Mouse (Mus musculus) spleen, embryonic (tissue): ENCODE results near the gene 4632433K11Rik.

ENCODE experiments used
- CTCF ChIA-PET: fragments of 350-600 bp; sonication (Branson Sonifier 250); formaldehyde crosslinking; loops from one replicate; lab custom pipeline; 2022; lab: Charles Lee

Gene 4632433K11Rik

DNA sequence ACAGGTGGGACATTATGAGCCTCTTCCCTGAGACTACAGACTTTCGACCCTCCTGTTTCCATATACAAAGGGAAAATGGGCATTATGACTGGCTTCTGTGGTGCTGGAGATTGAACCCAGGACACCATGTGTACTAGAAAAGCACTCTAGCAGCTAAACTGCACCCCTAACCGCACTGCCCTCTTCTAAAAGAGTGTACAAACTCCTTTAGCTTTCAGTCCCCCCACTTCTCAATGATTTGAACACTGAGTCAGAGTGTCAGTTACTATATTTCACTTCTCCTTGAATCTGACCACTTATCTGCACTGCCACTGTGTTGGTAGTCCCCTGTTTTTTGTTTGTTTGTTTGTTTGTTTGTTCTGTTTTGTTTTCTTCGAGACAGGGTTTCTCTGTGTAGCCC is at the start of gene 4632433K11Rik:
TSS of gene 4632433K11Rik (plus strand) at position 301 of the 400 bp plus-strand sequence.
- CTCF ChIA-PET: interaction anchor here (0.5 kb wide), 1 partner anchor 48 kb away, joined by 7 read pairs; no protein-coding TSS in a partner anchor

DNA sequence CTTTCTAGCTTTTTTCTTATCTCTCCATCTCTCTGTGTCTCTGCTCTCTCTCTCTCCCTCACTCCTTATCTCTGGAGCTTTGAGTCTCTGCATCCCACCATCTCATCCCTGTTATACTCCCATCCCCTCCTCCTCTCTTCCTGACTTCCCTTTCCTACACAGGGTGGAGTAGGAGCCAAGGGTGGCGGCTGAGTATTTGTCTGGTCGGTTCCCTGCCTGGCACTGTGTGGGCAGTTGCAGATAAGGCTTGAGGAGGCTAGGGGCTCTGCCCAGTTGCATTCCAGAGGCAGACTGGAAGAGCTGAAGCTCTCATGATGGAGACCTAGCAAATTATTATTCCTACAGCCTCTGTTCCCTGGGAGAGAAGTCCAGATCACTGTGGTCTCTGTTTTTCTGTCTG is 45.7 kb upstream of the 4632433K11Rik start:
- CTCF ChIA-PET: no interaction called here

DNA sequence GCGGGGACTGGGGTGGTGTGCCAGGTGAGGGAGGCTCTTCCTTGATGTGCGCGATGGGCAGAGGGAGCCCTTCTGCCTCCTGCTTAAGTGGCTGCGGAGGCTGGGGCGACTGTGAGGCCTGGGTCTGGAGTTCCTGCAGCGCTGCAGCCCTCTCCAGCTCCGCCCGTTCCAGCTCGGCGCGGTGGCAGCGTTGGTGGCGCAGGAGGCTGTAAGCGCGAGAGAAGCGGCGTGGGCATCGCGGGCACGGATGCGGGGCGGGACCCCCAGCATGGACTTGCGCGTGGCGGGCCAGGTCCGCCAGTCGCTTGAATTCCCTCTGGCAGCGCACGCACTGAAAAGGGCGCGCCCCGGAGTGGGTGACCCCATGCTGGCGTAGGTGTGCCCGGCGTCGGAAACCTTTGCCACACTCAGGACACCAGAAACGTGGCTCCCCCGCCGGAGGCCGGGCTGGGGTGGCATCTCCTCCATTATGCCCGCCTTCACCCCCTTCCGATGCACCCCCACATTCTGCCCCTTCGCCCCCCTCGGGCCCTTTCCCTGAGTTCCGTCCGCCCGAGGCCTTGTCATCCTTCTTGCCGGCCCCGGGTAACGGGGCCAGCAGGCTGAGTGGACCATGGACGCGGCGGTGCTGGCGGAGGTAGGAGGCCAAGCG is 40.4 kb upstream of the 4632433K11Rik start:
- CTCF ChIA-PET: no interaction called here

DNA sequence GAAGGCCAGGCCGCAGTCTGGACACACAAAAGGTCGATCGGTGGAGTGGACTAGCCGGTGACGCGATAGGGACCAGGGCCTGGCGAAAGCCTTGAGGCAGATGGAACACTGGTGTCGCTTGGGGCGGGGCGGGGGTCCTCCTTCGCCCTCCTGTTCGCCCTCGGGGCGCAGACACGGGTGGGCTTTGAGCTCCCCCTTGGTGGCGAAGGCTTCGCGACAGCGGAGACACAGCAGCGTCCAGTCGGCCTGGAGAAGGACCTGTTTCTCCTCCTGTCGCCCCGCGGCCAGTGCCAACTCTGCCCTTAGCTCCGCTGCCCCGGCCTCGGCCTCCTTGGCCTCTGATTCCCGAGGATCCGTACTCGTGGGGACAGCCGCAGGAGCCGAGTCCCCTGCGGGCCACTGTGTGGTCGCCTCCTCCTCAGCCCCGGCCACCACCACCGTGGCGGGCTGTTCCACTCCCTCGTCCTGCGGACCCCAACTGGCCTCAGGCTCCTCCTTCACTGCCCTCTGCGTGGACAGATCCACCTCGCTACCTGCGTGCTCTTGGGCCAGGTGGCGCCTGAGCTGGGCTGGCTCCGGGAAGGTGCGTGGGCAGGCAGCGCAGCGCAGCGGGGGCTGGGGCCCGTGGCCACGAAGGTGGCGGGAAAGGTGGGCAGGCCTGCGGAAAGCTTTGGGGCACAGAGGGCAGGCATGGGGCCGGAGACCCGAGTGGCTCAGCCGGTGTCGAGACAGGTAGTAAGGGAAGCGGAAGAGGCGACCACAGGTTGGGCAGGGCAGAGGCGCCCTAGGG is 39.7 kb upstream of the 4632433K11Rik start:
- CTCF ChIA-PET: no interaction called here

DNA sequence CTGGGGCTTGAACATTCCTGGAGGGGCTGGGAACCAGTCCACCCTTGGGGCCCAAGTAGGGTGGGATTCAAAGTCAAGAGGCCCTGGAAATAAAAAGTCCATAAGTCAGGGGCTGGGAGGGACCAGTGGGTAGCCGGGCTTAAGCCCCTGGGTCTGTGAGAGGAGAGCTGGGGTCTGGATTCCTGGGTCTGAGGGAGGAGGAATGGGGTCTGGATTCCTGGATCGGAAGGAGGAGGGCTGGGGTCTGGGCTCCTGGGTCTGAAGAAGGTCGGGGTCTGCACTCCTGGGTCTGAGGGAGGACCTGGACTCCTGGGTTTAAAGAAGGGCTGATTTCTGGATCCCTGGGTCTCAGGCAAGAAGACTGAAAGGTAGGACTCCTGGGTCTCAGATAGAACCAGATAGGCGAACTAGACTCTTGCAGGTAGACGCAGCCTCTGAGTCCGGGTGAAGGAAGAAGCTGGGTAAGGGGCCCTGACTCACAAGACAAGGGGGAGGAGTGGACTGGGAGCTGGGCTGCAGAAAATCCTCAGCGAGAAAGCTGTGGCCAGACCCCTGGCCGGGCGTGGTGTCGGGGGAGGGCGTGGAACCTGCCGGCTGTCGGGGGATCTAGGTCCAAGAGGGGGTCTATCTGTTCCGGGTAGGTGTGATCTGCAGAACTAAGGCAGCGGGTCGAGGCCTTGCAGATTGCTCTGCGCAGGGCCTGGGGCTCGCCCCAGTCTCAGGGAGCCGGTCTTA is 38.5 kb upstream of the 4632433K11Rik start:
- CTCF ChIA-PET: interaction anchor here (0.5 to 1.0 kb wide), 2 partner anchors 18 to 110 kb away, joined by 3 read pairs; no protein-coding TSS in a partner anchor

DNA sequence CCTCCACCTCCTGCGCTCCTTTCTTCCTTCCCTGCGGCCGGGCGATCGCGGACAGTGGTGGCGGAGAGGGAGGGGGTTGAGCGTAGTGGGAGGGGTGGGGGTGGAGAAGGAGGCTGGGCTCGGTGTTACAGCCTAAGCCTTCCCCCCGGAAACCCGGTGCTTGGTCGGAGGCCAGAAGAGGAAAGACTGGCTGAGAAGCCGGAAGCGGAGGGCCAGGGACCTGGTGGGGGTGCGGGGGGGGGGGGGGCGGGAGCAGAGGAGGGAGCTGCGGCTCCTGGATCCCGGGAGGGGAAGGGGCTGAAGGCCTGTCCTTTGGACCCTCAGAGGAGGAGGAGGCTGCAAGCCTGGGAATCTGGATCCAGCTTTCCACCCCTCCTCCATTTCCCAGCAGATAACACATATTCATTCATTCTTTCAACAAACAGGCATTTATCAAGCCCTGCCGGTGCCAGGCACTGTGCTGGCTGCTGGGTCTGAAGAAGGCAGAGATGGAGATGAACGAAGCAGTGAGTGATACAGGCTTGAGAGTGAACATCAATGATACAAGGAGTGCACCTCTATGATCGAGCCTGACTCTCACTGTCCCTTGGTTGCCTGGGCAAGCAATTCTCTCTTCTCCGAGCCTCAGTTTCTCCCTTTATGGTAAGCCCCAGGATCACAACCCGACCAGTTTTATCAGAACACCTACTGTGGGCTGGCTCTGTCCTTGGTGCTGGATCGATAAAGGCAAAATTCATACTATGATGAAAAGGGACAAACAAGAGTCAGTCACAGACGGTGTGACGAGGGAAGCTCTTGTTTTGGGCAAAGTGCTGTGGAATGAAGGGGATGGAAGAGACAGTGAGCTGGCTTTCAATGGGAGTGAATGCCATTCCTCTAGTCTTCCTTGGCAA is 37.7 kb upstream of the 4632433K11Rik start, which contains the start of gene Zfp579:
TSS of gene Zfp579 (minus strand) at position 156 of the 893 bp plus-strand sequence.
- CTCF ChIA-PET: interaction anchor here (0.5 to 1.0 kb wide), 4 partner anchors 17 to 856 kb away, joined by 3 to 4 read pairs (median 3); no protein-coding TSS in a partner anchor

DNA sequence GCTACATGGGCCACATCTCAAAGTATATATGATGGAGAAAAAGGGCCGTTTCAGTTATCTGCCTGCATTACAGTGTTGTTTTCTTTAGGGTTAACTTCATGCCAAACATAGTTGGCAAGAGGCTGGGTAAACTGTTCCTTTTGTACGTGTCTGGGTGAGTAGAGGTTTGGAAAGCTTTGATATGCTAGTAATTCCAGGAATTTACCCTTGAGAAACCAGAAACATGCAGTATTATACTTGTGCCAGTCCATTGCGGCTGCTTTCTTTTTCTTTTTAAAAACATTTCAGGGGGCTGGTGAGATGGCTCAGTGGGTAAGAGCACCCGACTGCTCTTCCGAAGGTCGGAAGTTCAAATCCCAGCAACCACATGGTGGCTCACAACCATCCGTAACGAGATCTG is 37.0 kb upstream of the 4632433K11Rik start:
- CTCF ChIA-PET: no interaction called here

DNA sequence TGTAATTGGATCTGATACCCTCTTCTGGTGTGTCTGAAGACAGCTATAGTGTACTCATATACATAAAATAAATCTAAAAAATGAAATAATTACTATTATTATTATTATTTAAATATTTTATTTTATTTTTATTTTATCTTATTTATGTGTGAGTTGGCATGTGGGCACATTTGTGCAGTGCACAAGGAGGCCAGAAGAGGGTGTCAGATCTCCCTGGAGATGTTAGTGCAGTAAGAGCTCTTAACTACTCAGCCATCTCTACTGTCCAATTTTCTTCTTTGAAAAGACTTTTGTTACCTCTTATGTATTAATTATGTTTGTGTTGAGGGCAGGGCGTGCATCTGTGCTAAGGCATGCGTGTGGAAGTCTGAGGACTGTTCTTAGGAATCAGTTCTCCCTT is 34.0 kb upstream of the 4632433K11Rik start:
- CTCF ChIA-PET: interaction anchor here (1.4 kb wide), 1 partner anchor 47 kb away, joined by 8 read pairs; no protein-coding TSS in a partner anchor

DNA sequence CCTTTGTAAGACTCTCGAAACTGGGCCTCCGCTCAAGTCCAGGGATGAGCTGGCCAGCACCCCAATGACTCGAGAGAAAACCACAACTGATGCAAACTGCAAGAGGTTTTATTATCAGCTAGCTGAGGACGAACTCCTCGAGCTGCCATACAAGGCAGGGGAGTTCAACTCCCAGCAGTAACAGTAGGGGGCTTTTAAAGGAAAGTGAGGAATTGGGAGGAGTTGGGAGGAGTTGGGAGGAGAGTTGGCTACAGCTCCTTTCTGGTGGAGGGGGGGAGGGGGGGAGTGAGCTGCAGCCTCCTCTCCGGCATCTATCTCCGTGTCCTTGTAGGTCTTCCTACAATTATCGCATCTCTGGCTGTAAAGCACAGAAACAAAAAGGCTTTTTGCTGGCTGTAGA is 31.0 kb upstream of the 4632433K11Rik start:
- CTCF ChIA-PET: interaction anchor here (0.6 kb wide), 1 partner anchor 109 kb away, joined by 3 read pairs; no protein-coding TSS in a partner anchor

DNA sequence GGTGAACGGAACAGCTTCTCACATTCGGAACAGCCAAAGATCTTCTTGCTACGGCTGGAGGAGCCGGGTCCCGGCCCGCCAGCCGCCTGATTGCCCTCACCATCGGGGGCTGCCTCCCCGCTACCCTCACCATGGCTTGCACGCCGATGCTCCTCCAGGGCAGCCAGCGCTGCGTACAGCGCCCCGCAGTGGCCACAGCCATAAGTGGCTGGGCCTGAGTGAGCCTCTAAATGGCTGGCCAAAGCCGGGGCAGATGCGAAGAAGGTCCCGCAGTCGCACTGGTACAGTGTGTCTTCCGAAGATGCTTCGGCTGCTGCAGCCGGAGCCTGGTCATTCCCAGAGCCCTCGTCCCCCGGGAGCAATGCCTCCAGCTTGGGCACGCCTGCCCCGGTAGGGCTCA is 25.7 kb upstream of the 4632433K11Rik start:
- CTCF ChIA-PET: no interaction called here

DNA sequence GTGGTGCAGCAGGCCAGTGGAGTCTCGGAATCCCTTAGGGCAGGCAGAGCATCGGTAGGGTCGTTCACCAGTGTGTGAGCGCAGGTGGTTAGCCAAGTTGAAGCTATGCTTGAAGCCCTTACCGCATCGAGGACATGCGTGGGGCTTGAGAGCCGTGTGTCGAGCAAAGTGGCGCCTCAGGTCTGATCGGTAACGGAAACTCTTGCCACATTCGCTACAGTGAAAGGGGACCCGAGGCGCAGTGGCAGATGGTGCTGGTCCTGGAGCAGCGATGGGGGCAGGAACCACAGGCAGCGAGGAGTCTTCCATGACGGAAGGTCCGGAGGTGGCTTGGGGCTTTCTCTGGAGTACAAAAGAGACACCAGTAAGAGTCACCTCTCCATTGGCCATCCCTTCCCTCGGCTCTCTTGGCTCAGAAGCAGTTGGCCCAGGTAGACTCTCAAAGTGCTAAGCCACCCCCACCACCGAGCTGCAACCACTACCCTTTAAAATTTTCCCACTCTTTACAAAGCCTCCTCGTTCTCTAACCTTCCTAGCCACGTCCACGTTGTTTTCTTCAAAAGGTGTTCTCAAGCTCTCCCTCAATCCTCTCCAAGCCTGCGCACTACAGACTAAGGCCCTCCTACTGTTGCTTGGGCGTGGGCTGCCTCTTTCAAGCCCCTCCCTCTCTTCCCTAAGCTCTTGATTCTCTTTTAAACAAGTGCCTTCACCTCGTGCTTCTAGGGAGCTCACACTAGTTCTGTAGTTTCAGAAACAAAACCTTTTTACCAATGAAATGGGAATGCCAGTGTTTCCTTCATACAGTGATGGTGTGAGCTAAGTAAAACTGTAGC is 21.0 kb upstream of the 4632433K11Rik start:
- CTCF ChIA-PET: interaction anchor here (0.8 kb wide), 1 partner anchor 17 kb away, joined by 3 read pairs; the partner anchor contains the start of gene Zfp579

DNA sequence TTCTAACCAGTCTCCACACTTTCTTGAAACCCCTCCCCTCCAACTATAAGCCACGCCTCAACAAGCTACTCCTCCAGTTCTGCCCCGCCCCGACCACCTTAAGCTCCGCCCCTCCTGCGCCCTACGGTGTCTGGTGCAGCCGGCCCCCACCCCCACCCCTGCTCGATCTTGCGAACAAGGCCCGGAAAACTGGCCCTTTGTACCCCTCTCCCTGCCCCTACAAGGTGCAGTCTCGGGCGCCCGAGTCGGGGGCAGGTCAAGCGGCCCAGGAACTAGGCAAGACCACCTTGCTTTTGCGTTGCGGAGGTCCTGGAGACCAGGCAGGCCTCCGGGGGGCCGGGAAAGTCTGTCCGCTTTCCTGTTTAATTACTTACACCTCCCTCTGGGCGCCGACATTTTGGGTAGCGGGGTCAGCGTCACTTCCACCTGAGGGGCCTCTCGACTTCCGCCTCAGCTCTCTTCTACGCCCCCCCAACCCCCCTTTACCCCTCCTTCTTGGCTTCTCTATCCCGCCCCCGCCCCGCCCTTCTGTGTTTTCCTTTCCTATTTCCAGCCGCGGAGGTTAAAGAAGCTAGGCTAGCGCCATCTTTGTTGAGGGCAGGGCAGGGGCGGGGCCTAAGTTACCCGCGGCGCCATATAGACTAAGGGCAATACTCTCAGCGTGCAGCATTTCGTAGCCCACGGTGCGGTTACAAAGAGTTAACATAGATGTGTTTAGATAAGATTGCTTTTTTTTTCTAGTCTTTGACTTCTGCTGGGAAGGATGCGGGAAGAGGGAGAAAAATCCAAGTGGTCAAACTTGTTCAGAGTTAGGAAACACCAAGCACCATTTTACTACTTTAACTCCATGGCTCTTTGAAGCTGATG is 19.4 kb upstream of the 4632433K11Rik start, which contains the start of the genes Zfp524 and Fiz1:
TSS of gene Zfp524 (plus strand) at position 165 of the 867 bp plus-strand sequence.
TSS of gene Fiz1 (minus strand) at position 447 of the 867 bp plus-strand sequence.
- CTCF ChIA-PET: interaction anchor here (0.6 to 0.8 kb wide), 3 partner anchors 37 to 375 kb away, joined by 3 read pairs; partner anchors contain the start of gene Zfp580

DNA sequence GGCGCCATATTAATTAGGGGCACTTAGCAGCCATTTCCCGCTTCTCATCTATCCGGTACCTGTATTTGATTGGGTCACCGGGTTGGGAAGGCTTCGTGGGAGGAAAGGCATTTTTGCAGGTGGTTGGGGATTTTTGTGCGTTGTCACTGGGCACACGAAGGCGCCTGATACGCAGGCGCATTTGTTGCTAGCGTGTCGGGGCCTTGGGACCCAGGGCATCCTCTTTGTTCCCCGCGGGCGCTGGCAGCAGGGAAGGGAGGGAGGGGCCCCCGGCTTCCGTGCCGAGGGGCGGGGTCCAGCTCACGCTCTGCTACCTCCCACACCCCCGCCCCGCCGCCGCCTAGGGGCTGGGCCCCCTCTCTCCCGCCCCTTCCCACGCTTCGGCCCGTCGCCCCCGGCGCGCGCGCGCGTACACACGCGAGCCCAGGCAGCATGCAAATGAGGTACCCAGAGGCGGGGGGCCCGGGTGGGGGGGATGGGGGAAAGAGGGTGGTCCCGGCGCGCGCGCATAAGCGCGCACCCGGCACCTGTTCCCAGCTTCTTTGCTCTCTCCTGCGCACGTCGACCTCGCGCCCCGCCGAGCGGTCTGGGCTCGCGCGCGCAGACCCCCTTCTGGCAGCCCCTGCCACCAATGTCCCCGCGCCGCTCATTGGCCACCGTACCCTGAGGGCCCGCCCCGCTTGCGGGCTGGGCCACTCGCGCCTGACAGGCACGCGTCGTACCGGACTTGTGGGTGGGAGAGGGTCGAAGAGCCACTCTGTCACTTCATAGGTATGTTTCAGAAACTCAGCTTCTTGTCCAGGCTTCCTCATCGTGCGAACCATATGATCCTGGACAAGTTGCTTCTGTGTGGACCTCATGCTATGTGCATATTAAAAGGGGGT is 18.6 kb upstream of the 4632433K11Rik start, which contains the start of gene Gm44973:
TSS of gene Gm44973 (plus strand) at position 379 of the 884 bp plus-strand sequence.
- CTCF ChIA-PET: interaction anchor here (0.6 to 1.2 kb wide), 4 partner anchors 32 to 110 kb away, joined by 3 to 4 read pairs (median 3); partner anchors contain the start of genes Rasl2-9 and Zfp580

DNA sequence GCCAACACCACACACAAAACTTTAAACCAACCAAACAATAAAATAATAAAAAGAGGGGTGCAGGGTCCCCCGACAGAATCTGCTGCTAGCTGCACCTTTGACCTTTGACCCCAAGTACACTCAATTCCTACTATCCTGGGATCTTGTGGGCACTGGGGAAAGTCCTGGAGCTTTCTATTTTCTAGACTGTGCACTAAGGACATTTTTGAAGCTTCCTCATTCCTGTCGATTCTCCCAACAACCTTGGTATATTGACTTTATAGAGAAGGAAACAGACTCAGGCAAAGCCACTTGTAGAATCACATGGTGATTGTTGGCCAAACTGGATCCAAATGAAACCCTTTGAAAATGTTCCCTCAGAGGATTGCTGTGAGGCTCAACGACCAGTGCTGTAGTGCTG is 17.9 kb upstream of the 4632433K11Rik start:
- CTCF ChIA-PET: interaction anchor here (0.8 to 1.2 kb wide), 3 partner anchors 31 to 109 kb away, joined by 3 to 4 read pairs (median 3); partner anchors contain the start of genes Rasl2-9 and U2af2

DNA sequence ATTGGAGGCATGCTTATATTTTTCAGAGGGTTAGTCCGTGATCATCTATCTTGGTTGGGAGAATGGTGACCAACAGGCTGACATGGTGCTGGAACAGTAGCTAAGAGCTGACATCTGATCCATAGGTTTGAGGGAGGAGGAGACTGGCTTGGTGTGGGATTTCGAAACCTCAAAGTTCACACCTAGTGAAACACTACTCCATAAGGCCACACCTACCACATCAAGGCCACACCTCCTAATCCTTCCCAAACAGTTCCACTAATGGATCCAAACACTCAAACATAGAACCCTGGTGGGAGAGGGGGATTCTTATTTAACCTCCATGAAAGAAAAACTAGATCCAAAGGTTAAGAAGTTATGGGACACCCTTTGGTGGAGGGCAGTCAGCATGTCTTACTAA is 17.0 kb upstream of the 4632433K11Rik start:
- CTCF ChIA-PET: interaction anchor here (1.0 to 1.2 kb wide), 2 partner anchors 30 to 45 kb away, joined by 3 read pairs; partner anchors contain the start of gene U2af2

DNA sequence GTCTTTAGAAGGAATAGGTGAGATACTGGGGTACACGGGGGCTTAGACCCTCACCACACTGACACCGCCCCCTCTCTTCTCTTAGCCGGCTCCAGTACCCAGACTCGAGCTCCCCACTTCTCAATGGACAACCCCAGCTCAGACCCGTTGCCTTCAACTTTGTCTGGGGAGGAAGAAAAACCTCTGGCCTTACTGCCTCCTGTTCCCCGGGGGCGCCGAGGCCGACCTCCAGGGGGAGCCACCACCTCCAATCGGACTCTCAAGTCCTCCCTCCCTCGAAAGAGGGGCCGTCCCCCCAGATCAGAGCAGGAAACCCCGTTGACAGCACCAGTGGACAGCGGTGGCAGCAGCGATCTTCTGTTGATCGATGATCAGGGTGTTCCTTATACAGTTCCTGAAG is 16.6 kb upstream of the 4632433K11Rik start:
- CTCF ChIA-PET: no interaction called here

DNA sequence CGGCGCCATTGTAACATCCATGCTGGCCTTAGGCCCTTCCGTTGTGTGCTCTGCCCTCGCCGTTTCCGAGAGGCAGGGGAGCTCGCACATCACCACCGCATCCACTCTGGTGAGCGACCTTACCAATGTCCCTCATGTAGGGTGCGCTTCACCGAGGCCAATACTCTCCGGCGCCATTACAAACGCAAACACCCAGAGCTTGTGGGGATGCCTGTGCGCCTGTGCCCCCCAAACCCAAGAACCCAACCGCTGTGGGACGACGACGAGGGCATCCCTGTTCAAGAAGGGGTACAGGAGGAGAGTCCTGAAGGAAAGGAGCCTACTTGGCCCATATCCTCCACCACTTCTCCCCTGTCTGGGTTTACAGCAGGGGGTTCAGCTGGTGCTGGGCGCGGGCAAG is 16.0 kb upstream of the 4632433K11Rik start:
- CTCF ChIA-PET: interaction anchor here (0.5 kb wide), 1 partner anchor 44 kb away, joined by 3 read pairs; the partner anchor contains the start of gene U2af2
